Mouse (Mus musculus) stomach, postnatal 0 days (tissue): ENCODE data around the gene A630095N17Rik.

Source experiments
- CTCF ChIP-seq: IDR thresholded peaks from 2 replicates; pipeline ENCODE4 v1.5.1; 2016; ENCODE audit warnings: antibody characterized with exemption, low read depth, mild to moderate bottlenecking, moderate library complexity
- EP300 ChIP-seq: optimal IDR thresholded peaks from 2 replicates; pipeline ENCODE3; 2016; ENCODE audit warnings: antibody characterized with exemption

GRCm38 (mm10) chr1:75226138-75226537 is 5.8 kb downstream of the A630095N17Rik start:
- no peak for TF ChIP-seq CTCF
- TF ChIP-seq EP300: no peak
